Mouse (Mus musculus) heart, adult 9 months (tissue): ENCODE measurements around the gene Fat2.

Experiments
- DNase-seq, 2 experiments: peaks; one replicate each; pipeline ENCODE4 v3.0.0; 2022; ENCODE audit warnings: low spot score in 2 of 2

The Fat2 gene

GRCm38 (mm10) chr11:55329868-55330772 lies 6.2 kb downstream of the Fat2 start:
- no peak for DNase-seq

- DNase-seq: no peak
These were observed 8.6 kb downstream of the Fat2 start for GRCm38 (mm10) chr11:55327558-55328409.

- no peak for DNase-seq
These were observed 9.3 kb downstream of the Fat2 start for GRCm38 (mm10) chr11:55327111-55327510.

DNA sequence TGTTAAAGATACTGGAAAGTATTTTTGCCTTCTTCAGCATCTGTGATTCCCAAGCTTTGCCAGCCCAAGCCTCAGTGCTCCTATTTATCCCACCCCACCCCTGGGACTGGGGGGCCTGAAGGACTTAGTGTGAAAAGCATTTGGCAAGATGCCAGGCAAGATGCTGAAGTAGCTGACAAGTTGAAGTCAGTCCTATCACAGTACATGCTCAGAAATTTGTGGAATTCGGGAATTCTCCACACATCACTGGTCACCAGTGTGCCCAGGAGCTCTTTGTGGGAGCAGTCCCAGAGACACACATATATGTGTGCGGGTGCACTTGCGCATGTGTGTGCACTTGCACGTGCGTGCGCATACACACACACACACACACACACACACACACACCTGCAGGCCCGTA lies 10.2 kb downstream of the Fat2 start:
- no peak for DNase-seq

GRCm38 (mm10) chr11:55323854-55324253 lies 12.5 kb downstream of the Fat2 start:
- DNase-seq: peak in 1 of 2 experiments; percentile 10

- no peak for DNase-seq
These were observed 15.4 kb downstream of the Fat2 start for GRCm38 (mm10) chr11:55320990-55321389.

DNA sequence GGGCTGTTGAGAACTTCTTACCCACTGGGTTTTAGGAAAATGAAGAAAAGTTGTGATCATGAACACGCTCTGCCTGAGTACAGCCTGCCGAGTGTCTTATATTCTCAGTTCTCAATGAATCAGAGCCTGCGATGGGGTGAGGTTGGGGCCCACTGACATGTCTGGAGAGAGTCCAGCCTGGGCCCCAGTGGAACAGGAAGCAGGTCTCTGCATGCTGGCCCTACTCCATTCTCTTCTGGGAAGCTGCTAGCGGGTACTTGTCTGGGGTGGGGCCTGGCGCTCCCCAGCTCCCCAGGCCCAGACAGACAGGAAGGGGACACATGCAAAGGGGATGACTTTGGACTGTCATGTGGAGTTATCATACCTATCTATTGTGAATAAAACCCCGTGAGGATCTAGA lies 20.4 kb downstream of the Fat2 start:
- no peak for DNase-seq

- no peak for DNase-seq
These were observed 21.7 kb downstream of the Fat2 start for GRCm38 (mm10) chr11:55314704-55315047.

DNA sequence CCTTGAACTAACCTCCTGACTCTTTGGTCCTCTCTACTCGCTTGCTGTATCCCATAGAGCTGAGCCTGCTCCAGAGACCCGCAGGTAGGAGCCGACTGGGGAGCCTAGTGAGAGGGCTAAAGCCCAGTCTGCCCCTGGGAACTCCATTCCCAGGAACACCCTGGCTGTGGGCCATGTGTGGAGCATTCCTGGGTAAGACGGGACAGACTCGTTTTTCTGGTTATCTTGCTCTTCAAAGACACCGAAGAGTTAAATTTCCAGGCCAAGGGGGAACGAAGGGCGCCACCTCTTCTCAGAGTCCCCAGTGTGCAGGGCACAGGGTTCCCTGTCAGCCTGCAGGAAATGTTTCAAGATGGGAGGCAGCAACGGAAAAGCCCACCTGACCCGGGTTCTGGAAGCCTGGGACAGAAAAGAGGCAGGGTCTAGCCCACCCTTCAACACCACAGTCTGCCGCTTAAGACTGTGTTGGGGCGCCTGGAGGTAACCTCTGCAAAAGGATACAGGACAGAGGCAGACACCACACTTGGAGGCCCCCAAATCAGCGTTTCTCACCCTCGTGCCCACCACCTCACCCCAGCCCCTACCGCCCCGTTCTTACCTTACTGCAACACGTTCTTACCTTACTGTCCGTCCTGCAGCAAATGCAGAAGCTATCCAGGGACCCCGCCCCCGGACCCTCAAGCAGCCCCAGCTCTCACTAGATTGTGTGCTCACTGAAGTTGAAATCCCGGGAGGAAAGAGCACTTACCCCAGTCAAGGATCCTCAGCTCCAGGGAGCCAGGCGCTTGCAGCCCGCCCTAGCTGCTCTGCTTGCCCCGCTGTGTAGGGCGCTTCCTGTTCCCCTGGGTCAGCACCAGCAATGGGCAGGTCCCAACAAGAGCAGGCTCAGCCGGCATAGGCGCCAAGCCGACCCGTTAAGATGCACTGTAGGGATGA lies 22.3 kb downstream of the Fat2 start:
- no peak for DNase-seq

DNA sequence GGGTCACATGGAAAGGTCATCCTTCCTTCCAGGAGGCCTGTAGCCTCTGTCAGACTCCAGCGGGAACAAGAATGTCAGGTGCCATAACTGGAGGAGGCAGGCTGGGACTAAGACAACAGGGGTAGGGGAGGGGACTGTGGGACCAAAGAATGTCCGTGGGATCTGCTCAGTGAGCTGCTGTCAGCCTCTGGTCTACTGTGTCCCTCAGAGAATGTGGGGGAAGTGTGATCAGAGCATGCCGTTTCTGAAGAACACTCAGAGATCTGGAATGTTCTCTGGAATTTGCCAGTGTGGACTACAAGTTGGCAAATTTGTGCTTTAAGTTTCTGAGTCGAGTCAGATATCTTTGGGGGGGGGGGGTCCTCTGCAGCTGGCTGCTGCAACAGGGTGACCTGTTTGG lies 34.0 kb downstream of the Fat2 start:
- no peak for DNase-seq

DNA sequence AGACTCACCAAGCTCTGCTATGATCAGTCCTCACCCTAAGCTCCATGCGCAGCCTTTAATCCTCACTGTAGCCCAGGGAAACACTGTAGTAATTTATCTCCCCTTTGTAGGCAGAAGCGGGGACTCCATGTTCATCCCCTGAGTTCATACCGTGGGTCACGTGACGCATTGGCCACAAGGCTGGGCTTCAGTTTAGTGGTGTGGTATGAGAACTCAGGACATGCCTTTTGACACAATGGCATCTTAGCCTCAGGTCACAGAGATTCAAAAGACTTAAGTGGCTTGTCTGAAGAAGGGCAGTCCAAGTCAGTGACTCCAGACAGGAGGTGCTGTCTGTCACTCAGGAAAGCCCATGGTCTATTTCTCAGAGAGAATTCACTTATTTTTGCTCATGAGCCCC lies 43.2 kb downstream of the Fat2 start:
- no peak for DNase-seq

DNA sequence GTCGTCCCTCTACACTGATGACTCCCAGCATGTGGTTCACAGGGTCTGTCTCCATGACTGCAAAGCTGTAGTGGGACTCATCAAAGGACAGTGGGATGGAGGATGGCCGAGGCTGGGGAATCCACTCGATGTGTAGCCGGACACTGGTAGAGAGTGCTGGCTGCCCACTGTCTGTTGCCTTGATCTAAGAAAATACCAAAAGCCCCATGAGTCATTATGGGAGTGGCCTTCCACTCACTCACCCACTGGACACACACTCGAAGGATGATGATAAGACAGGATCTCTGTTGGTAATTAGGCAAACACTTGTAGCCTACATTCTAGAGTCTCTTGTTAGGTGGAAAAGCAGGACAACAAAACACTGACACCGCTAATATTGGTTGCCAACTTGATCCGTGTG lies 44.5 kb downstream of the Fat2 start:
- DNase-seq: no peak

DNA sequence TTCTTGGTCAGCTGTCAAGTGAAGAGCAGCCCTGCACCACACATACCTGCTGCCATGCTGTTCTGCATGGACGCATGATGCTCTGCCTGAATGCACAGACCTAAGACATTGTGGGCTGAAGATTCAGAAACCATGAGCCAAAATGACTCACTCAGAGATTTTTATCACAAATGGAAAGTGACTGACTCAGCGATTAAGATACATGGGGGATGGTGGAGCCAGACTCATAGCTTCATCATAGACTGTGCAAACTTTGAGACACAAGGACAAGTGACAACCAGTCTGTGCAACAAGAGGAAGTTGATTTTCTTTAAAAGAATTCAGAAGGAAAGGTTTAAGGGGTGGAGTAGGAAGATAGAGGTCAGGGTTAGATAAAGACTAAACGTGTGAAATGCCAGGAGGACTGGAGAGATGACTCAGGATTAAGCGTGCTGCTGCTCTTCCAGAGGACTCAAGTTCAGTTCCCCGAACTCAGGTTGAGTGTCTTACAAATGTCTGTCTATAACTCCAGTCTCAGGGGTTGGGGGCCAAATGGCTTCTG lies 46.4 kb downstream of the Fat2 start:
- no peak for DNase-seq

DNA sequence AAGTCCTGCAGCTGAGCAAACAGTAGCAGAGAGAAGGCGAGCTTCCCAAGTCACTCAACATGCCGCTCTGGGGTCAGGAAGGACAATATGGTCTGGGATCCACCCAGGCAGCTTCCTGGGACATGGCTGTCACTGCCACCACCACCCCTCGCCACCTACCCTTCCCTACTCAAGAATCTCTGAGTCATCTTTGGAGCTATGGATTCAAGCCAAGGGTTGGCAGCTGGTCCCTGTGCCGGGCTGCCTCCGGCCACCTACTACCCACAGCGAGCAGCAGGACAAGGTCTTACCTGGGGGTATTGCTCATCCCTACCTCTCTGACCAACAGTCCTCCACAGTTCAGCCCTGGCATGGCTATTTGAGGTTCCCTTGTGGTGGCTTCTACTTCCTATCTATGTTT lies 61.6 kb downstream of the Fat2 start:
- no peak for DNase-seq

DNA sequence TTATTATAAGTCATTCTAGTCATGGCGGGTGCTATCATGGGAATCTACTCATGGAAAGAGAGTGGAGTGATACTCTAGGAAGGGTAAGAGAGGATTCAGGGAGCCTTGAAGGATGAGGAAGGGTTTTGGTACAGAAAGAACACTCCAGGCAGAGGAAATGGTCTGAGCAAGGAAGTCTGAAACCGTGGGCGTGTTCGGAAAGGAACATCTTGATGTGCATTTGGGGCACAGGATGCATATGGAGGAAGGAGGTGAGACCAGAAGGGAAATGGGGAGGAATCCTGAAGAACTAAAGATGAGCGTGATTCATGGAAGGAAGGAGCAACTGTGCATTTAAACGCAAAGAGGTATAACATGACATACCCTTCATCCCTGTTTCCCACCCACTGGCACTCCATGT lies 67.8 kb downstream of the Fat2 start:
- DNase-seq: no peak

DNA sequence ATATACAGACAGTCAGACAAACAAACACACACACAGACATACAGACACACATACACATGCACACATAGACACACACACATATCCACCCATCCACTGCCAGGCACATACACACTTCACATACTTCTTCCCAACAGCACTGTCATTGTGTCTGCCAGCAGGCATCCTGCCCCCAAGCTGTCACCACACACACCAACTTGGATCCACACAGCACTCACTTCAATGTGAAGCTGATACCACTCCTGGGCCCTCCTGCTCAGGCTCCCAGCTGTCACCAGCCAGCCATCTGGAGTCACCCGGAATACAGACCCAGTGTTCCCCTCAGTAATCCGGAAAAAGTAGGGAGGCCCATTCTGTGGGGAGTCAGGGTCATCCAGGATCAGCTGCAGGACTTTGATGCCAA lies 70.7 kb downstream of the Fat2 start:
- peak in 1 of 2 experiments; percentile 21 for DNase-seq

DNA sequence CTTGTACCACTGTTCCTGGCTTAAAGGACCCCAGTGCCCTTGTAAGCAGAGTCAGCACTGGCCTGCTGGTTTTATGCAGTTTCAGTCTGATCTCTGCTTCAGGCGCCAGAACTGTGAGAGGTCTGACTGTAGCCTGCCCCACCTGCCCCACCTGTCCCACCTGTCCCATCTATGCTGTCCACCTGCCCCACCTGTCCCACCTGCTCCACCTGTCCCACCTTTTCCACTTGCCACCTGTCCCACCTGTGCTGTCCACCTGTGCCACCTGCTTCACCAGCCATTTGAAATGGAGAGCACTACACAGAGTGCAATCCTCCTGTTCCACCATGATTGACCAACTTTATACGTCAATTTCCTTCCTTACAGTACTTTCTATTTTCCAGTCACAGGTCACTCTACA lies 72.0 kb downstream of the Fat2 start:
- no peak for DNase-seq

GRCm38 (mm10) chr11:55262000-55262399 lies 74.4 kb downstream of the Fat2 start:
- peak; percentile 64 to 69 for DNase-seq

GRCm38 (mm10) chr11:55261105-55261504 lies 75.3 kb downstream of the Fat2 start:
- DNase-seq: no peak

- DNase-seq: no peak
These were observed 83.0 kb downstream of the Fat2 start for GRCm38 (mm10) chr11:55253391-55253790.

DNA sequence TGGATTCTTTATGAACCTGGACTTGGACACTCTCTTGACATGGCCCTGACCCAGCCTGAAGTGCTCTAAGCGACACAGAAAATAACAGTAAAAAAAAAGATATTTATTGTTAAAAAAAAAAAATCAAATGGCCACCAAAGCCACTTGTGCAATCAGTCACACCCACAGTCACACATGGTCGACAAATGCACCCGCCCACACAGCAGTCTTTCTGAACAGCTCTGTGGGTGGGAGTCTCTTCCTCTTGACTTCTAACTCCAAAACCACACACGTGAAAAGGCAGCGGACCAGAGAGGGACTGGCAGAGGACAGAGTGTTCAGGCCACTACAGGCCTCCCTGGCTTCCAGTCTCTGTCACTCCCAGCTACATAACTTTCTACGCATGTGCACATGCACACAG lies 85.8 kb downstream of the Fat2 start:
- no peak for DNase-seq

GRCm38 (mm10) chr11:55240556-55240955 lies 95.8 kb downstream of the Fat2 start:
- peak; percentile 65 to 78 for DNase-seq
